Mouse (Mus musculus): ENCODE results near the gene Slc10a3. TPM values are rescaled to one million over a fixed set of nuclear protein-coding genes. Genes with fewer than 3 reads are reported as not detected.

The Slc10a3 gene
- polyA plus RNA-seq, 1 experiment from 2014 or later = 6.6 TPM

DNA sequence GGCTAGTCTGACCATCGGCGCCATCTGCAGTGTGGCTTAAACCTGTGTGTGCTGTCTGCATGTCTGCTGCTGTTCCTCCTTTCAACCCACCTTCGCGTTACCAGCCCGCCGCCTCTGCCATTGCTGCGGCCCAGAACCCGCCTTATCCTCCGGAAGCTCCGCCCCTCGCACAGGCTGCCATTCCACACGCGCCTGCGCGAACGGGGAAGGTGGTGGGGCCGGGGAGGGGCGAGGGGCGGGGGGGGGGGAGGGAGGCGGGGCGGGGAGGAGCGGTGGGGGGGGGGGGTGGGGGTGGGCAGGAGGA is 19.7 kb downstream of the Slc10a3 start, which contains the start of gene Lage3:
Lage3 (minus strand) TSS at position 152 of the 304 bp plus-strand sequence.
- H3K4me1 ChIP-seq = peaks cover 4% of the 10 kb centered on the region; the same call in 1 of the 2 replicates
- peak within 1 kb of the TSS; percentile 65 for H3K9ac ChIP-seq
- 21% methylated on average over 9 of the region's 22 CpGs for WGBS
- ATAC-seq = peak; percentile 90
- no peaks in the 10 kb centered on the region for H3K36me3 ChIP-seq (ENCODE audit: poor library complexity, severe bottlenecking)
- peak within 1 kb of the TSS; percentile 63 for H3K4me2 ChIP-seq
- no peaks in the 10 kb centered on the region for H3K9me3 ChIP-seq (replicated peaks)
- peak within 1 kb of the TSS; percentile 45 for H3K4me3 ChIP-seq
- no peaks in the 10 kb centered on the region for H3K27me3 ChIP-seq
- H3K27ac ChIP-seq = no peak within 1 kb of the TSS

GRCm38 (mm10) chrX:74352645-74353466 is 20.3 kb downstream of the Slc10a3 start:
- H3K9ac ChIP-seq = peak overlapping the region; percentile 65
- 27% methylated on average over 13 of the region's 13 CpGs for WGBS
- H3K4me3 ChIP-seq = peak overlapping the region; percentile 45
- no peaks in the 10 kb centered on the region for H3K9me3 ChIP-seq (replicated peaks)
- peaks cover 4% of the 10 kb centered on the region; the same call in 1 of the 2 replicates for H3K4me1 ChIP-seq
- no peak overlapping the region for H3K27ac ChIP-seq
- H3K4me2 ChIP-seq = peak overlapping the region; percentile 63
- no peaks in the 10 kb centered on the region for H3K36me3 ChIP-seq (ENCODE audit: poor library complexity, severe bottlenecking)
- peak; percentile 68 for ATAC-seq
- H3K27me3 ChIP-seq = no peaks in the 10 kb centered on the region

- Histone ChIP-seq H3K4me3 (peak overlapping the region; percentile 58), H3K9me3 (replicated peaks) (no peaks in the 10 kb centered on the region), H3K9ac (peak overlapping the region; percentile 75), H3K27me3 (no peaks in the 10 kb centered on the region), H3K36me3 (ENCODE audit: poor library complexity, severe bottlenecking) (peaks cover 35% of the 10 kb centered on the region), H3K4me1 (peaks cover 35% of the 10 kb centered on the region), H3K27ac (peak overlapping the region; percentile 79), H3K4me2 (peak overlapping the region; percentile 71)
- 38% methylated on average over 2 of the region's 2 CpGs for WGBS
- ATAC-seq = no peak
These were observed 42.8 kb downstream of the Slc10a3 start for GRCm38 (mm10) chrX:74330166-74330930.

DNA sequence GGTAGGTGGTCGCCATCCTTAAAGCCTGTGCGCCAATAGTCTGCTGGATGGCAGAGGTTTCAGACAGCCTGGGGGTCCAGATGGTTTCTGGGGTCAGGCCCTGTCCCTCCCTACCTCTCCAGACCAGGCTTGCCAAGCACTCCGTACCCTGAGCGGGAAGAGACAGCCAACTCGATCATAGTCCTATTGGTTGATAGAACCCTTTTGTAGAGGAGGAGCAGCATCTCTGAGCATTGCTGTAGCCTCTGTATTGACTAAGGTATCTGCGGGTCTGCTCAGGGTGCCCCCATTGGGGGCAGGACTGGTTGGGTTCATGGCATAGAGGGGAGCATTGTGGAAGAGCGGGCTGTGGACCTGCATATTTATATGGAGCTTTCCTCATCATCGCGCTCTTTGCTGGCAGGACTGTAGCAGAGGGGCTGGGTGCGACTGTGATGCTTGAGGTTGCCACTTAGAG is 43.9 kb downstream of the Slc10a3 start:
- Histone ChIP-seq H3K9ac (peak overlapping the region; percentile 75), H3K4me3 (peak overlapping the region; percentile 58), H3K27me3 (no peaks in the 10 kb centered on the region), H3K9me3 (replicated peaks) (no peaks in the 10 kb centered on the region), H3K27ac (peak overlapping the region; percentile 79), H3K4me2 (peak overlapping the region; percentile 71), H3K36me3 (ENCODE audit: poor library complexity, severe bottlenecking) (peaks cover 24% of the 10 kb centered on the region), H3K4me1 (peaks cover 35% of the 10 kb centered on the region)
- peak; percentile 57 for ATAC-seq
- 32% methylated on average over 10 of the region's 10 CpGs for WGBS

DNA sequence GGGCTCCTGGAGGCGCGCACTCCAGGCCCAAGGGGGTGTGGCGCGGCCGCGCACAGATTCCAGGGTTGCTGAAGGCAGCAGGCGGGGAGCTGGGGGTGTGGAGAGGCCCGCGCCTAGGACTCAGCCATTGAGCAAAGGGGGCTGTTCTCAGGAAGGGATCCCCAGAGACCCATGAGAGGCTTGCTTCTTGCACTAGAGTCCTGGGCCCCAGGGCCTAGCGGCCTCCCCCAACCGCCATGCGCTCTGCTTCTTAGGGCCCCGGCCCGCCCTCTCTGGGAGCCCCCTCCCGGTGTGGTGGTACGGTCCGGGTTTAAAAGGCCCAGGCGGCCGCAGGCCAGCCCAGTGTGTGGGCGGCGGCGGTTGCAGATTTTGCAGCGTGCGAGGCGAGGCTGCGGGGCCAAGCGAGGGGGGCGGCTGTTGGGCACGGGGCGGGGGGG is 44.4 kb downstream of the Slc10a3 start, which contains the start of gene Plxna3:
Plxna3 (plus strand) TSS at position 342 of the 437 bp plus-strand sequence.
- Histone ChIP-seq H3K27me3 (no peaks in the 10 kb centered on the region), H3K27ac (peak within 1 kb of the TSS; percentile 79), H3K9ac (peak within 1 kb of the TSS; percentile 75), H3K36me3 (ENCODE audit: poor library complexity, severe bottlenecking) (peaks cover 19% of the 10 kb centered on the region), H3K9me3 (replicated peaks) (no peaks in the 10 kb centered on the region), H3K4me3 (peak within 1 kb of the TSS; percentile 58), H3K4me1 (peaks cover 34% of the 10 kb centered on the region), H3K4me2 (peak within 1 kb of the TSS; percentile 71)
- 22% methylated on average over 19 of the region's 30 CpGs for WGBS
- ATAC-seq = peak; percentile 96

Other genes with a start within 250 kb of the Slc10a3 start
- not detected in 2 replicates for gene Opn1mw, start 245.9 kb downstream of the Slc10a3 start, polyA plus RNA-seq (2015; fragmentation: Nextera tagmentation; extraction: Ambion mirVana)
- 17.7 and 18.3 TPM in 2 replicates for gene Mecp2, start 238.0 kb downstream of the Slc10a3 start, polyA plus RNA-seq (2015; fragmentation: Nextera tagmentation; extraction: Ambion mirVana)
- not detected in 2 replicates for gene Tex28, start 205.5 kb downstream of the Slc10a3 start, polyA plus RNA-seq (2015; fragmentation: Nextera tagmentation; extraction: Ambion mirVana)
- gene Tktl1, start 196.1 kb downstream of the Slc10a3 start, polyA plus RNA-seq (2015; fragmentation: Nextera tagmentation; extraction: Ambion mirVana) = 0.14 TPM in 1 of 2 replicates, not detected in the other
- gene Flna, start 123.5 kb downstream of the Slc10a3 start, polyA plus RNA-seq (2015; fragmentation: Nextera tagmentation; extraction: Ambion mirVana) = 102 and 128 TPM in 2 replicates
- 22.5 and 23.1 TPM in 2 replicates for gene Emd, start 118.7 kb downstream of the Slc10a3 start, polyA plus RNA-seq (2015; fragmentation: Nextera tagmentation; extraction: Ambion mirVana)
- gene Rpl10, start 102.5 kb downstream of the Slc10a3 start, polyA plus RNA-seq (2015; fragmentation: Nextera tagmentation; extraction: Ambion mirVana) = 601 and 642 TPM in 2 replicates
- gene Taz, start 91.4 kb downstream of the Slc10a3 start, polyA plus RNA-seq (2015; fragmentation: Nextera tagmentation; extraction: Ambion mirVana) = 80.6 and 88.4 TPM in 2 replicates
- 1.5 and 2.7 TPM in 2 replicates for gene Dnase1l1, start 91.0 kb downstream of the Slc10a3 start, polyA plus RNA-seq (2015; fragmentation: Nextera tagmentation; extraction: Ambion mirVana)
- gene Atp6ap1, start 76.3 kb downstream of the Slc10a3 start, polyA plus RNA-seq (2015; fragmentation: Nextera tagmentation; extraction: Ambion mirVana) = 125 and 138 TPM in 2 replicates
- 731 and 768 TPM in 2 replicates for gene Gdi1, start 68.4 kb downstream of the Slc10a3 start, polyA plus RNA-seq (2015; fragmentation: Nextera tagmentation; extraction: Ambion mirVana)
- gene Fam50a, start 60.3 kb downstream of the Slc10a3 start, polyA plus RNA-seq (2015; fragmentation: Nextera tagmentation; extraction: Ambion mirVana) = 66.2 and 70.3 TPM in 2 replicates
- 42.9 and 46.5 TPM in 2 replicates for gene Plxna3, start 44.3 kb downstream of the Slc10a3 start, polyA plus RNA-seq (2015; fragmentation: Nextera tagmentation; extraction: Ambion mirVana)
- gene Lage3, start 19.7 kb downstream of the Slc10a3 start, polyA plus RNA-seq (2015; fragmentation: Nextera tagmentation; extraction: Ambion mirVana) = 101 and 116 TPM in 2 replicates
- gene Ubl4a, start 131 bp downstream of the Slc10a3 start, polyA plus RNA-seq (2015; fragmentation: Nextera tagmentation; extraction: Ambion mirVana) = 67.8 and 79.5 TPM in 2 replicates
- 31.6 and 34.5 TPM in 2 replicates for gene Fam3a, start 19.9 kb upstream of the Slc10a3 start, polyA plus RNA-seq (2015; fragmentation: Nextera tagmentation; extraction: Ambion mirVana)
- gene Ikbkg, start 19.9 kb upstream of the Slc10a3 start, polyA plus RNA-seq (2015; fragmentation: Nextera tagmentation; extraction: Ambion mirVana) = 18.3 and 20.6 TPM in 2 replicates
- 53.6 and 56.3 TPM in 2 replicates for gene G6pdx, start 55.8 kb upstream of the Slc10a3 start, polyA plus RNA-seq (2015; fragmentation: Nextera tagmentation; extraction: Ambion mirVana)
- gene Gm6880, start 108.0 kb upstream of the Slc10a3 start, polyA plus RNA-seq (2015; fragmentation: Nextera tagmentation; extraction: Ambion mirVana) = not detected in 2 replicates
- gene Olfr1326-ps1, start 201.5 kb upstream of the Slc10a3 start, polyA plus RNA-seq (2015; fragmentation: Nextera tagmentation; extraction: Ambion mirVana) = not detected in 2 replicates
- not detected in 2 replicates for gene Olfr1325, start 219.3 kb upstream of the Slc10a3 start, polyA plus RNA-seq (2015; fragmentation: Nextera tagmentation; extraction: Ambion mirVana)

Measured in forebrain, embryonic 13.5 days (tissue).